Mouse (Mus musculus) v-Abl transformed pro-B cells (cell line): Measurements from ENCODE around the gene Serpinb1a.

Source experiments
- in situ Hi-C, 2 experiments: fragments of 400-800 bp; cut with MboI; formaldehyde crosslinking; loops; one replicate each; pipeline ENCODE4 v1.15.1; 2025; ENCODE audit not compliant: unreplicated experiment in 2 of 2

Serpinb1a gene

GRCm38 (mm10) chr13:32802259-32803081, 48.5 kb downstream of the Serpinb1a start, which contains the start of gene D930007J09Rik:
D930007J09Rik (minus strand) TSS chr13:32802849.
- in situ Hi-C loops = no loop called here

- in situ Hi-C loops = no loop called here
Observed at GRCm38 (mm10) chr13:32801693-32802221, 49.2 kb downstream of the Serpinb1a start, which contains the start of gene Wrnip1. Wrnip1 (plus strand) TSS chr13:32802038.

- in situ Hi-C loops = no loop called here
Observed at GRCm38 (mm10) chr13:32800859-32801258, 50.1 kb downstream of the Serpinb1a start.

GRCm38 (mm10) chr13:32799131-32799530, 51.9 kb downstream of the Serpinb1a start:
- in situ Hi-C loops = no loop called here

- in situ Hi-C loops = no loop called here
Observed at GRCm38 (mm10) chr13:32797085-32797484, 53.9 kb downstream of the Serpinb1a start.

GRCm38 (mm10) chr13:32795166-32795565, 55.8 kb downstream of the Serpinb1a start:
- in situ Hi-C loops = no loop called here

GRCm38 (mm10) chr13:32794619-32795018, 56.4 kb downstream of the Serpinb1a start:
- in situ Hi-C loops = no loop called here
